Mouse (Mus musculus) lung, embryonic 16.5 days (tissue): ENCODE data around the gene Erich2. TPM values are rescaled to one million over a fixed set of nuclear protein-coding genes. Genes with fewer than 3 reads are reported as not detected.

Experiments
- ATAC-seq: fragments of 200-750 bp; cut with Nextera tagmentation; 2 replicates; pipeline ENCODE4 v1.8.0; 2017; ENCODE audit warnings: low read depth, mild to moderate bottlenecking, moderate library complexity
- H3K27ac ChIP-seq: fragments of 300-500 bp; sonication (generic); 2 replicates; pipeline ENCODE4 v1.5.1; 2014; ENCODE audit warnings: mild to moderate bottlenecking, control low read depth, low read length
- H3K27me3 ChIP-seq: fragments of 300-500 bp; sonication (generic); 2 replicates; pipeline ENCODE4 v1.6.1; 2014; ENCODE audit warnings: low read depth, low read length, mixed read lengths; ENCODE audit not compliant: control insufficient read depth, insufficient read depth
- H3K36me3 ChIP-seq: fragments of 300-500 bp; sonication (generic); 2 replicates; pipeline ENCODE4 v1.6.1; 2014; ENCODE audit warnings: low read length; ENCODE audit not compliant: control insufficient read depth, insufficient read depth
- H3K4me1 ChIP-seq: fragments of 300-500 bp; sonication (generic); replicated peaks from 2 replicates; pipeline ENCODE4 v1.6.1; 2014; ENCODE audit warnings: low read length, mixed read lengths; ENCODE audit not compliant: control insufficient read depth, insufficient read depth
- H3K4me2 ChIP-seq: fragments of 300-500 bp; sonication (generic); 2 replicates; pipeline ENCODE4 v1.6.1; 2014; ENCODE audit warnings: low read depth, low read length, control low read depth
- H3K4me3 ChIP-seq: fragments of 300-500 bp; sonication (generic); 2 replicates; pipeline ENCODE4 v1.5.1; 2014; ENCODE audit warnings: mild to moderate bottlenecking, low read length, control low read depth
- H3K9ac ChIP-seq: fragments of 300-500 bp; sonication (generic); 2 replicates; pipeline ENCODE4 v1.6.1; 2014; ENCODE audit warnings: low read length, control low read depth
- H3K9me3 ChIP-seq: fragments of 300-500 bp; sonication (generic); 2 replicates; pipeline ENCODE4 v1.6.1; 2016; ENCODE audit warnings: low read length; ENCODE audit not compliant: control insufficient read depth
- WGBS: fragments of 180-500 bp; shearing (Covaris S2); extraction: QIAGEN DNeasy Blood & Tissue Kit; methylation state at CpG from one replicate; pipeline ENCODE4 v1.1.7; 2014; 5-methylcytosine and 5-hydroxymethylcytosine counted together
- polyA plus RNA-seq: library from polyadenylated mRNA; unstranded; fragments of >200 nt; fragmentation: Nextera tagmentation; extraction: Ambion mirVana; gene quantifications from 2 replicates; pipeline ENCODE4 v1.2.1, GENCODE M21; 2015

The Erich2 gene
- polyA plus RNA-seq = 10.0 and 11.9 TPM in 2 replicates

GRCm38 (mm10) chr2:70508496-70508895 is at the start of gene Erich2:
Gene Erich2 (plus strand): TSS chr2:70508819.
- Histone ChIP-seq H3K27me3 (no peaks in the 10 kb centered on the region), H3K36me3 (no peaks in the 10 kb centered on the region), H3K4me3 (peak within 1 kb of the TSS; percentile 69), H3K4me1 (peaks cover 34% of the 10 kb centered on the region), H3K4me2 (peak within 1 kb of the TSS; percentile 85), H3K9me3 (no peaks in the 10 kb centered on the region), H3K27ac (peak within 1 kb of the TSS; percentile 84), H3K9ac (peak within 1 kb of the TSS; percentile 75)
- WGBS = 9% methylated on average over 10 of the region's 10 CpGs
- 0 out of 2 replicates have a peak, but pooled peaks have one; percentile 0 for ATAC-seq

GRCm38 (mm10) chr2:70463606-70464005 is 45.0 kb upstream of the Erich2 start:
- H3K9me3 ChIP-seq = no peaks in the 10 kb centered on the region
- H3K4me2 ChIP-seq = no peak overlapping the region
- H3K4me1 ChIP-seq = no peaks in the 10 kb centered on the region
- H3K27me3 ChIP-seq = no peaks in the 10 kb centered on the region
- no peak for ATAC-seq
- no peak overlapping the region for H3K27ac ChIP-seq
- H3K36me3 ChIP-seq = no peaks in the 10 kb centered on the region
- no peak overlapping the region for H3K9ac ChIP-seq
- WGBS = 75% methylated on average over 1 of the region's 1 CpGs
- H3K4me3 ChIP-seq = no peak overlapping the region

DNA sequence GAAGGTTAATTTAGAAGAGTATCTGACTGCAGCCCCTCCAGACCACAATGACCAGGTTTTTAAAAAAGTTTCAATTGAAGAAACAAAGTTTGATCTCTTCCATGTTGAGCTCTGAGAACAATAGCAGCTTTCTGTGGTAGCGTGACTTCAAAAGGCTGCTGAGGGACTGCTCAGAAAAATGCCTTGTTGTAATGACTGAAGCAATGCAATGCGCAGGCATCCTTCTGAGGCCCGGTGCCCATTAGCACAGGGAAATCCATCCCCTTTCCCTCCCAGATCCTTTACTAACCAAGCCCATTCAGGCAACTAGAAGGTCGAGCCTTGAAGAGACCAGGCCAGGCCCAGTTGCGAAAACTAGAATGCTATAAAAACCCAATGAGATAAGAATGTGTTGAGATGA is 37.5 kb upstream of the Erich2 start:
- no peak for ATAC-seq
- Histone ChIP-seq H3K4me2 (no peak overlapping the region), H3K36me3 (no peaks in the 10 kb centered on the region), H3K9me3 (no peaks in the 10 kb centered on the region), H3K4me1 (peaks cover 15% of the 10 kb centered on the region; the same call in 1 of the 2 replicates), H3K4me3 (no peak overlapping the region), H3K9ac (no peak overlapping the region), H3K27ac (no peak overlapping the region), H3K27me3 (peaks cover 24% of the 10 kb centered on the region)
- WGBS = 51% methylated on average over 5 of the region's 5 CpGs

GRCm38 (mm10) chr2:70471861-70472620 is 36.6 kb upstream of the Erich2 start:
- H3K9me3 ChIP-seq = no peaks in the 10 kb centered on the region
- peak overlapping the region; percentile 55 for H3K4me3 ChIP-seq
- no peaks in the 10 kb centered on the region for H3K36me3 ChIP-seq
- peak overlapping the region; percentile 97 for H3K4me2 ChIP-seq
- H3K27me3 ChIP-seq = peaks cover 30% of the 10 kb centered on the region
- peaks cover 18% of the 10 kb centered on the region; the same call in 1 of the 2 replicates for H3K4me1 ChIP-seq
- H3K27ac ChIP-seq = no peak overlapping the region
- ATAC-seq = no peak
- WGBS = 1% methylated on average over 48 of the region's 48 CpGs
- H3K9ac ChIP-seq = peak overlapping the region; percentile 61

GRCm38 (mm10) chr2:70497715-70498318 is 10.8 kb upstream of the Erich2 start:
- Histone ChIP-seq H3K9me3 (no peaks in the 10 kb centered on the region), H3K4me2 (no peak overlapping the region), H3K27ac (no peak overlapping the region), H3K9ac (no peak overlapping the region), H3K4me1 (no peaks in the 10 kb centered on the region), H3K4me3 (no peak overlapping the region), H3K36me3 (no peaks in the 10 kb centered on the region), H3K27me3 (no peaks in the 10 kb centered on the region)
- no peak for ATAC-seq
- WGBS = 34% methylated on average over 13 of the region's 13 CpGs

- ATAC-seq = no peak
- no peak overlapping the region for H3K27ac ChIP-seq
- H3K9me3 ChIP-seq = no peaks in the 10 kb centered on the region
- whole genome bisulfite sequencing = 74% methylated on average over 10 of the region's 10 CpGs
- no peak overlapping the region for H3K4me2 ChIP-seq
- no peaks in the 10 kb centered on the region for H3K36me3 ChIP-seq
- H3K9ac ChIP-seq = no peak overlapping the region
- H3K4me3 ChIP-seq = no peak overlapping the region
- no peaks in the 10 kb centered on the region for H3K27me3 ChIP-seq
- H3K4me1 ChIP-seq = peaks cover 29% of the 10 kb centered on the region
These were observed 5.2 kb upstream of the Erich2 start for GRCm38 (mm10) chr2:70503436-70503835.

- peak overlapping the region; percentile 34; the same call in 1 of the 2 replicates for H3K4me2 ChIP-seq
- WGBS = 0% methylated on average over 1 of the region's 1 CpGs
- ATAC-seq = peak; percentile 13; the same call in 1 of the 2 replicates
- peak overlapping the region; percentile 73 for H3K27ac ChIP-seq
- H3K9ac ChIP-seq = no peak overlapping the region
- H3K27me3 ChIP-seq = no peaks in the 10 kb centered on the region
- no peaks in the 10 kb centered on the region for H3K36me3 ChIP-seq
- no peaks in the 10 kb centered on the region for H3K9me3 ChIP-seq
- no peak overlapping the region for H3K4me3 ChIP-seq
- H3K4me1 ChIP-seq = peaks cover 34% of the 10 kb centered on the region
These were observed 3.4 kb upstream of the Erich2 start for GRCm38 (mm10) chr2:70505229-70505628.

- Histone ChIP-seq H3K36me3 (no peaks in the 10 kb centered on the region), H3K4me2 (peak overlapping the region; percentile 34; the same call in 1 of the 2 replicates), H3K4me3 (no peak overlapping the region), H3K27ac (peak overlapping the region; percentile 57), H3K4me1 (peaks cover 34% of the 10 kb centered on the region), H3K9me3 (no peaks in the 10 kb centered on the region), H3K9ac (no peak overlapping the region), H3K27me3 (no peaks in the 10 kb centered on the region)
- 7% methylated on average over 4 of the region's 4 CpGs for WGBS
- peak; percentile 45 for ATAC-seq
These were observed 2.7 kb upstream of the Erich2 start for GRCm38 (mm10) chr2:70505896-70506295.

GRCm38 (mm10) chr2:70506372-70506771 is 2.2 kb upstream of the Erich2 start:
- WGBS = 27% methylated on average over 2 of the region's 2 CpGs
- peak overlapping the region; percentile 93 for H3K27ac ChIP-seq
- ATAC-seq = no peak
- H3K9ac ChIP-seq = no peak overlapping the region
- no peaks in the 10 kb centered on the region for H3K9me3 ChIP-seq
- H3K4me3 ChIP-seq = no peak overlapping the region
- peak overlapping the region; percentile 36; the same call in 1 of the 2 replicates for H3K4me2 ChIP-seq
- no peaks in the 10 kb centered on the region for H3K36me3 ChIP-seq
- H3K4me1 ChIP-seq = peaks cover 34% of the 10 kb centered on the region
- H3K27me3 ChIP-seq = no peaks in the 10 kb centered on the region
